Mouse (Mus musculus) embryonic facial prominence, embryonic 10.5 days (tissue): ENCODE measurements at regions not wholly inside any gene's neighbourhood (a gene's known extent, or its start where the extent isn't known, plus 50 kb on each side); places are given as distances from the start of the nearest gene placed in this dataset.
"Not testable (repeated sequence)": the region's sequence is repeated elsewhere in the genome, so short reads cannot be mapped to it uniquely, and the experiment has no call there.

Experiments used
- DNase-seq: peaks from one replicate; pipeline ENCODE4 v3.0.0-alpha.2; 2017; ENCODE audit warnings: low spot score
- H3K27ac ChIP-seq: fragments of 300-500 bp; sonication (generic); replicated peaks from 2 replicates; pipeline ENCODE4 v1.5.1; 2016; ENCODE audit warnings: mild to moderate bottlenecking
- H3K27me3 ChIP-seq: fragments of 300-500 bp; sonication (generic); replicated peaks from 2 replicates; pipeline ENCODE4 v1.6.1; 2016; ENCODE audit warnings: low read depth, mild to moderate bottlenecking; ENCODE audit not compliant: poor library complexity, severe bottlenecking
- H3K36me3 ChIP-seq: fragments of 300-500 bp; sonication (generic); replicated peaks from 2 replicates; pipeline ENCODE4 v1.6.1; 2016; ENCODE audit warnings: mild to moderate bottlenecking, moderate library complexity
- H3K4me1 ChIP-seq: fragments of 300-500 bp; sonication (generic); 2 replicates; pipeline ENCODE4 v1.6.1; 2016
- H3K4me3 ChIP-seq: fragments of 300-500 bp; sonication (generic); 2 replicates; pipeline ENCODE4 v1.5.1; 2016; ENCODE audit warnings: mild to moderate bottlenecking, moderate library complexity
- H3K9me3 ChIP-seq: fragments of 300-500 bp; sonication (generic); 2 replicates; pipeline ENCODE4 v1.6.1; 2016; ENCODE audit warnings: mild to moderate bottlenecking
- WGBS: fragments of 180-500 bp; shearing (Covaris S2); methylation state at CpG from one replicate; pipeline ENCODE4 v1.1.7; 2016; 5-methylcytosine and 5-hydroxymethylcytosine counted together

DNA sequence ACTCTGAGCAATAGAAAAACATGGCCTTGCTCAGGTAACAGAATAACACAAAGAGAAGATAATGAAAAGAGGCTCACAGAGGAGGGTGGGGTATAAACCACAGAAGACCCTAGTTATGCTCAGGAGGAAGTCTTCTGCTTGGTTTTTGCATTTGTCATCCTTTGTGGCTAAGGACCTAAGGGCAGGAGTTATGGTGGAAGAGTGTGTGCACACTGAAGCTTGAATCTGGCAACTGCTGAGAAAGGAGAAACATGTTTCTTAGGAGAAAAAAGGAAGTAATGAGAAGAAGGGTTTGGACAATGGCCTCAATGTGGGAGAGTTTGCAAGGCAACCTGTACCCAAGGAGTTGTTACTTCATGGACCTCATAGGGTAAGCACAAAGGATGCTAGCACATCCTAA, 106.8 kb upstream of the Nyap2 start:
- H3K9me3 ChIP-seq: no peaks in the 10 kb centered on the region
- no peak overlapping the region for H3K4me3 ChIP-seq
- no peak for DNase-seq
- no peaks in the 10 kb centered on the region for H3K36me3 ChIP-seq
- H3K27ac ChIP-seq: no peak overlapping the region
- H3K4me1 ChIP-seq: no peaks in the 10 kb centered on the region
- H3K27me3 ChIP-seq: no peaks in the 10 kb centered on the region

DNA sequence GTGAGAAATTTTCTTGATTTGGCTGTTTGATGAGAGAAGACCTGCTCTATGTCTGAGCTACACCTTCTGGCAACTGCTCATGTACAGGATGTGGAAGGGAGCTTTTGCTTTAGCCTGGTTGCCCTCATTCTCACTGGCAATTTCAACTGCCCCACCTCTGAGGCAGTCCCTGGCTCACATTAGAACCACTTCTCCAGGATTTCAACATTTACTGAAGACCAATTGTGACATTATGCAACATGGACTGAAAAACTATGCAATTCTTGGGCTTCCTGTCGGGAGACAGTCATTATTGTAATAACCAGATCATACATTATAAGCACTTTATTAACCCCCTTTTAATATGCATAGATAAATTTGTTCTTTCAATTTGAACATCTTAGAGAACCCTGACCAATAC, 107.6 kb upstream of the Nyap2 start:
- H3K27me3 ChIP-seq: no peaks in the 10 kb centered on the region
- no peaks in the 10 kb centered on the region for H3K36me3 ChIP-seq
- no peaks in the 10 kb centered on the region for H3K9me3 ChIP-seq
- no peak for DNase-seq
- no peak overlapping the region for H3K4me3 ChIP-seq
- no peak overlapping the region for H3K27ac ChIP-seq
- WGBS: 84% methylated on average over 1 of the region's 1 CpGs
- no peaks in the 10 kb centered on the region for H3K4me1 ChIP-seq

DNA sequence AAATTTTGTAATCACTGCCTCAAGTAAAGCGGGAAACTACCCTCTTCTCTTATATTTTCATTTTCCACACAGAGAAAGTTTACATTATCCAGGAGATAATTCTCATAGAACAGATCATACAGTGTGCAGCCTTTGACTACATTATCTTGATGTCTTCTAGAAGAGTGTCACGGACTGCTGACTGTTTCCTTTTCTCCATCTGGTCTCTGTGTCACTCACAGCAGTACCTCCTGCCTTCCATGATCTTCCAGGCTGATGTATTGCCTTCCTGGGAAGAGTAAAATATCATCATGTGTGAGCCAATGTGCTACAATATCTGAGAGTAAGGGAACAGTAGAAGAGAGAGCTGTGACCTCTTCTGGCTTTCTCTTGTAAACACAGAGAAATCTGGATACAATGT, 111.0 kb upstream of the Nyap2 start:
- no peak overlapping the region for H3K4me3 ChIP-seq
- no peaks in the 10 kb centered on the region for H3K36me3 ChIP-seq
- no peaks in the 10 kb centered on the region for H3K4me1 ChIP-seq

DNA sequence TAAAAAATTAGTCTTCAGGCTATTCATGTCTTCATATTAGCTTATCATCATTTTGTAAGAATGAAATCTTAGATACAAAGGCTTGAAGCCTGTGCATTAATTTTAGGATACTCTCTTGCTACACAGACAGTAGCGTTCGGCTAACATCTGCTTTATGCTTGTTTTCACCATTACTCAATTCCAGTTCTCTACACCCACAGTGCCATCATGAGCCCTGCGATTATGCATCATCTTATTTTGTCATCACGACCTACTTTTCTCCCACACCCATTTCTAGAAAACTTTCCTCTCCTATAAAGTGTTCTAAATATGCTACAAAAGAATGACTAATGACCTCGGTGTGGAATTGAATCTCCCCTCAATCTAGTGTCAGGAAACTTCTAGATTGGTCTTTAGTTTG, 112.4 kb upstream of the Nyap2 start:
- WGBS: 90% methylated on average over 5 of the region's 5 CpGs
- Histone ChIP-seq H3K4me1 (no peaks in the 10 kb centered on the region), H3K27ac (no peak overlapping the region), H3K36me3 (no peaks in the 10 kb centered on the region), H3K27me3 (no peaks in the 10 kb centered on the region), H3K9me3 (no peaks in the 10 kb centered on the region), H3K4me3 (no peak overlapping the region)
- no peak for DNase-seq

More for the DNA sequence above, 111.0 kb upstream of the Nyap2 start:
- H3K27ac ChIP-seq: no peak overlapping the region
- H3K9me3 ChIP-seq: no peaks in the 10 kb centered on the region
- no peak for DNase-seq
- WGBS: 79% methylated on average over 2 of the region's 2 CpGs
- no peaks in the 10 kb centered on the region for H3K27me3 ChIP-seq

DNA sequence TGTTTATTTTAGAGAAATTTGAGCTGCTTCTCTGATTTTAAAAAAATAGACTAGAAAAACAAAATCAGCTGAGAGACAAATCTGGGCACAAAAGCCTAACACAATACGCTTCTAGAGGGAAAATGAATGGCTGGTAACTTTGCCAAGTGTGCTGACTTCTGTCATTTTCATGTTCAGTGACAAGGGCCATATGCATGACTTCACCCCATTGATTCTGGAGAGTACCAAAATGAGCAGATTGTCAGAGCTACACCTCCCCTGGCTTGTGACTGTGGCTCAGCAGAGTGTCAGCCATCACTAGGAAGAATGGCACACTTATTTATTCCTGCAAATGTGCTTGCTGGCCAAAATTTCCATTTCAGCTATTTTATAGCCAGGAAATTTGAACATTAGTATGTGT, 112.9 kb upstream of the Nyap2 start:
- H3K9me3 ChIP-seq: no peaks in the 10 kb centered on the region
- no peak overlapping the region for H3K27ac ChIP-seq
- H3K27me3 ChIP-seq: no peaks in the 10 kb centered on the region
- H3K36me3 ChIP-seq: no peaks in the 10 kb centered on the region
- 76% methylated on average over 1 of the region's 1 CpGs for whole genome bisulfite sequencing
- no peaks in the 10 kb centered on the region for H3K4me1 ChIP-seq
- no peak for DNase-seq
- H3K4me3 ChIP-seq: no peak overlapping the region

DNA sequence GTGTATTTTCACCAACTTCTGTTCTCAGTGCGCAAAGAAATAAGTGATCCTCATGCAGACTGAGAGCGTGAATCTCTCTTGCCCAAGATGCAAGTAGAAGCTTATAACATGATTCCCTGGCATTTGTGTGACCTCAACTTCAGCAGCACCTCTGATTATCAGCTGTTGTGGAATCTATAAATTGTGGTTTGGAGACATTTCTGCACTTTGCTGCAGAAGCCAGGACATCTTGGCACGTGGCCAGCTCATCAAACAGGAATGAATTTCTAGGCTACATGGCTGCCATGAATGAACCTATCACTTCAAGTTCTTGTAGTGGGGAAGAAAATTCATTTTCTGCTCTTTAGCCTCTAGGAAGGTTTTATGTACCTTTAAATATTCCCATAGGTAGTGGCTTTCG, 126.3 kb upstream of the Nyap2 start:
- no peak overlapping the region for H3K4me3 ChIP-seq
- H3K4me1 ChIP-seq: no peaks in the 10 kb centered on the region
- H3K36me3 ChIP-seq: no peaks in the 10 kb centered on the region
- no peak overlapping the region for H3K27ac ChIP-seq
- H3K9me3 ChIP-seq: no peaks in the 10 kb centered on the region
- 89% methylated on average over 4 of the region's 4 CpGs for WGBS
- DNase-seq: no peak
- no peaks in the 10 kb centered on the region for H3K27me3 ChIP-seq

DNA sequence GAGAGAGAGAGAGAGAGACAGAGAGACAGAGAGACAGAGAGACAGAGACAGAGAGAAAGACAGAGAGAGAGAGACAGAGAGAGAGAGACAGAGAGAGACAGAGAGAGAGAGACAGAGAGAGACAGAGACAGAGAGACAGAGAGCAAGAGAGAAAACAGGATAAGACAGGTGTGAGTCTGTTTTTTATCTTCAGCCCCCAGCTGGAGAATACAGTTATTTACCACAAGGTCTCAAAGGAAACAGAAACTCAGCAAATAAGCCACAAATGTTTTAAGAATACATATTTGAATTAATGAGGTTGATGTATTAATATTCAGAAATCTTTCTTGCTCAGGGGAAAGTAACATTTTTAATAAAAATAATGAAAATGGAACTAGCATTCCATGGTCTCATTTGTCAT, 130.7 kb upstream of the Nyap2 start:
- not testable (repeated sequence) for DNase-seq, H3K27me3 ChIP-seq, H3K36me3 ChIP-seq, H3K4me1 ChIP-seq, H3K4me3 ChIP-seq, H3K27ac ChIP-seq, H3K9me3 ChIP-seq

DNA sequence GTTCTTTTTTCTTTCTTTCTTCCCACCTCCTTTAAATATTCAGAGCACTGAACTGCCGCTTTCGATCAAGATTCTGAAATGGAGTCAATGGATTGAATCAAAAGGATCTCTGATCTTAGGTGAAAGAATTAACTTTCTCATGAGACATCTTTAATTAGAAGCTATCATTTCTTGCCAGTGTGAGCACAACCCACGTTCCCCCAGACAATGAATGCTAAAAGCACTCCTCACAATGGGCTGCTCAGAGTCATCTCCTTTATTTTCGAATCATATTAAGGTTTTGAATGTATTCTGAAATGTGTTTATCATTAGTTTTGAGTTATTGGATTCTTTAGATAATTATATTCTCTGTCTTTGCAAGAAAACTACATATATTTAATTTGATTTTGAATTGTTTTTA, 137.4 kb upstream of the Nyap2 start:
- no peaks in the 10 kb centered on the region for H3K36me3 ChIP-seq
- 78% methylated on average over 4 of the region's 4 CpGs for WGBS
- no peaks in the 10 kb centered on the region for H3K4me1 ChIP-seq
- no peak for DNase-seq
- no peak overlapping the region for H3K4me3 ChIP-seq
- H3K27me3 ChIP-seq: no peaks in the 10 kb centered on the region
- H3K27ac ChIP-seq: no peak overlapping the region
- H3K9me3 ChIP-seq: no peaks in the 10 kb centered on the region

DNA sequence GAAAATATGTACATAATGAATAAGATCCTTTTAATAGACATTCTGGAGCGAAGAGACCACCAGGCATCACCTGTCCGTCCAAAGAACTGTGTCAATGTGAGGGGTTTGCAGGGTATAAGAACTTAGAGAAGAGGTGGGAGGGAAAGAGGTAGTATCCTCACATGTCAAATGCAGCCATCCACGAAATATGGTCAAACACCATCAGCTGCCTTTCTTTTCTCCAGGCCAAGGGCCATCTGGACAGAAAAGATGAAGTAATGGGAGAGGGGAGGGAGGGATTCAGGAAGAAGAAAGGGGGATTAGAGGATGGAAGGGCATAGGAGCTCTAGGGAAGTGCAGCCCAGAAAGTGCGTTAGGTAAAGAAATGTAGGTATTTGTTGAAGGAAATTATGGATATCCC, 141.0 kb upstream of the Dock10 start:
- Histone ChIP-seq H3K27ac (no peak overlapping the region), H3K27me3 (no peaks in the 10 kb centered on the region), H3K9me3 (no peaks in the 10 kb centered on the region), H3K4me3 (no peak overlapping the region), H3K4me1 (no peaks in the 10 kb centered on the region), H3K36me3 (no peaks in the 10 kb centered on the region)
- no peak for DNase-seq
- WGBS: 80% methylated on average over 4 of the region's 4 CpGs

DNA sequence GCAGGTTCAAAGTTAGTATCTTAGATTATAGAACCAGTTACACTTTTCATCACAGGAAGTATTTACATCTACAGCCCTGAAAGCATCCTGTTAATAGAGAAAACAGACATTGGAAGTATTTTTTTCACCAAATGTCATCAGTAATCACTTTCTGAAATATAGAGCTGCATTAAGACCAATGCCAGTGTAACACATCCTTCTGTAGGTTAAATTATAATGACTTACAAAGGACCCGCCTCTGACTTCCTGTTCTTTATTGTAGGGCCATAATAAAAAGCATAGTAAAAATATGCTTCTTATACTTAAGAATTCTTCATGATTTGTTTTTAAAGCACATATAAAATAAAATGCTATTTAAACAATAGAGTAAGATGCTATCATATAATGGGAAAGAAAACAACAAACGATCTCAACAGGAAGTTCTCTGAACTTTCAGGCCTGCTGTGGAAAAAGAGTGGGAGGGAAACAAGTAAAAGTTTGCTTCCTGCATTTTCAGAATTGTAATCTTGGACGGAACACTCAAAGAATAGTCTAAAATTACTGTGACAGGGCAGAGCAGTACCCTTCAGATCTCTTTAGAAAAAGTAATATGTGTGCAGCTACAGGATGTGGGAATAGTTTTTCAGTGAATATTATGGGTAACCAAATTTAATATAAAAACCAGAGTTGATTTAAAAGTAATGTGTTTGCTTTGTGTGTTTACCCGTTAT, 116.0 kb upstream of the Dock10 start:
- DNase-seq: no peak

DNA sequence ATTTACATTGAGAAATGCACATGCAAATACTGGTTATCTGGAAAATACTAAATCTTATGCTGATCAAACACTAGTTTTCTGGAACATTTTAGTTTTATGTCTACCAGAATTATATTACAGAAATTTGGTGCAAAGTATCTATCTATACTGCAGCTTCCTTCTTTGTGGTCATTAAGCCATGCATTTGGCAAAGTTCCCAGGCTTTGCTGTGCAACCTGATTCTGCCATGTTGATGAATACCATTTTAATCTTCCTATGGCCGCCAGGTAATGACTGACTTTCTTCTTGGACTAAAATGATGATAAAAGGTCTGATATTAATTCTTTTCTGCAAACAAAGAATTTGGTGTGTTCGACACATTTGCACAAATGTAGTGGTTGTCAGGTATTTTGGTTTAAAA, 115.3 kb upstream of the Dock10 start:
- DNase-seq: no peak
- Histone ChIP-seq H3K4me1 (no peaks in the 10 kb centered on the region), H3K27me3 (no peaks in the 10 kb centered on the region), H3K27ac (no peak overlapping the region), H3K9me3 (no peaks in the 10 kb centered on the region), H3K4me3 (no peak overlapping the region), H3K36me3 (no peaks in the 10 kb centered on the region)
- WGBS: 85% methylated on average over 2 of the region's 2 CpGs

More for the DNA sequence above, 116.0 kb upstream of the Dock10 start:
- 81% methylated on average over 4 of the region's 4 CpGs for WGBS
- H3K36me3 ChIP-seq: no peaks in the 10 kb centered on the region
- H3K27ac ChIP-seq: no peak overlapping the region
- H3K4me3 ChIP-seq: no peak overlapping the region
- no peaks in the 10 kb centered on the region for H3K9me3 ChIP-seq
- no peaks in the 10 kb centered on the region for H3K4me1 ChIP-seq
- no peaks in the 10 kb centered on the region for H3K27me3 ChIP-seq

DNA sequence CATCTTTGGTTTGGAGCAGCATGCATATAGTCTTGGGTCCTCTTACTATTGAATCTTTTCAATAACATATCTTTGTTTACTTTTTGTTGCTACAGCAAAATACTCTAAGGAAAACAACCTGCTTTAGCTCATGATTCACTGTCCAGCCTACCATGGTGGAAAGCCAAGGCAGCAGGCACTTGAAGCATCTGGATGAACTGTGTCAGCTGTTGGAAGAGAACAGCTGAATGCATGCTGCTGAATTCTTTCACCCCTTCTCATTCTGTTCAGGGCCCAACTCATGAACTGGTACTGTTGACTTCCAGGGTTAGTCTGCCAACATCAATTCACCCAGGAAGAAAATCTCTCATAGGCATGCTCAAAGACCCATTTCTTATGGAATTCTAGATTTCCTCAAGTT, 110.5 kb upstream of the Dock10 start:
- Histone ChIP-seq H3K4me3 (no peak overlapping the region), H3K27me3 (no peaks in the 10 kb centered on the region), H3K36me3 (no peaks in the 10 kb centered on the region), H3K9me3 (no peaks in the 10 kb centered on the region), H3K4me1 (no peaks in the 10 kb centered on the region), H3K27ac (no peak overlapping the region)
- DNase-seq: no peak

DNA sequence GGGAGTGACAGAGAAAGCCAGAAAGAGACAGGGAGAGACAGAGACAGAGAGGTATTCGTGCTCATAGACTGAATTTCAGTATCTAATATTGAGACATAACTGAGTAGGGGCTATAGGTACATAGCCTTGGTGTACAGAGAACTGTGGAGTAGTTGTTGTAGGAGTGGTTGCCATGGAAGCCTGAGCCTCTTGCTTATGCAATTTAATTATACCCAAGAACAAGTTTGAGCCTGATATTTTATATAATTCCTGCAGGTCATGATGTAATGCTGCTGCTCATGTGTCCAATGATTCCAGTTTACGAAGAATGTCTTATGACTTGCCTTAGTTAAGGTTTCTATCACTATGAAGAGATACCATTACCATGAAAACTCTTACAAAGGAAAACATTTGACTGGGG, 98.7 kb upstream of the Dock10 start:
- WGBS: 80% methylated on average over 2 of the region's 2 CpGs
- DNase-seq: no peak
- peaks cover 9% of the 10 kb centered on the region for H3K4me1 ChIP-seq
- no peak overlapping the region for H3K27ac ChIP-seq
- no peaks in the 10 kb centered on the region for H3K27me3 ChIP-seq
- no peaks in the 10 kb centered on the region for H3K36me3 ChIP-seq
- H3K9me3 ChIP-seq: no peaks in the 10 kb centered on the region
- H3K4me3 ChIP-seq: no peak overlapping the region
